Mouse (Mus musculus): Measurements from ENCODE around the gene Gpc4.
A peak's percentile ranks its signal among the peaks of the same experiment; 100 is the strongest.

Gene Gpc4

DNA sequence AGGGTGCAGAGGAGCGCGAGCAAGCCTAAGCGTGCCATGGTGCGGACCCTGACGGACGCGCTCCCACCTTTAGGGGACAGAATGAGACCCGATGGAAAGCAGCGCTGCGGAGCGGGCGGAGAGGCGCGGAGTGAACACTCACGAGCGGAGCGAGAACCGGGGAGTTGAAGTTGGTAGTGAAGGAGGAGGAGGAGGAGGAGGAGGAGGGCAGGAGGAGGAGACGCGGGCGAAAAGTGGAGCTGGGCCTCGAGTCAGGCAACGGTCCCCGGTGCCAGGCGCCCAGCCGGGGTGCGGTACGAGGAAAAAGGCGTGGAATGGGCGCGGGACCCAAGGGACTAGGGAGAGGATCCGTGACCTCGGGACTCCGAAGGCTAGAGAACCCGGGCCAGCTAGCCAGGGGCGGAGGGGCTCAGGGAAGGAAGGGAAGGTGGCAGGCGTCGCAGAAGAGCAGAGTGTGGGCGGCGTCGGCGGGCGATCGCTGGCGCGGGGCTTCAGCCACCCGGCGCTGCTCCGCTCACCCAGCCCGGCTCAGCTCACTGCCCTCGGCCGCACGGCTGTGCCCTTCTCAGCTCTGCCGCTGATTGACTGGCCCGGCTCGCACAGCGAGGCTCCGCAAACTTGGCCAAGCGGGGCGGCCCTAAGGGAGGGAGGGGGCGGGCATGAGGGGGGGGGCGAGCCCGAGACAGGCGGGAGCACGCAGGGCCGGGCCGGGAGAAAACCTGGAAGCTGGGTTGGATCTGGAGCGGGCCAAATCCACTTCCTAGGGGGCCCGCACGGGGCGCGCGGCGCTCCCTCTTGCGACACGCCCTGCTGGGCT is at the start of gene Gpc4:
Gene Gpc4 (minus strand): TSS at position 515 of the 817 bp plus-strand sequence.
- peak; percentile 73 for DNase-seq

- DNase-seq = no peak
These were observed 47.8 kb upstream of the Gpc4 start for GRCm38 (mm10) chrX:52212846-52213245.

DNA sequence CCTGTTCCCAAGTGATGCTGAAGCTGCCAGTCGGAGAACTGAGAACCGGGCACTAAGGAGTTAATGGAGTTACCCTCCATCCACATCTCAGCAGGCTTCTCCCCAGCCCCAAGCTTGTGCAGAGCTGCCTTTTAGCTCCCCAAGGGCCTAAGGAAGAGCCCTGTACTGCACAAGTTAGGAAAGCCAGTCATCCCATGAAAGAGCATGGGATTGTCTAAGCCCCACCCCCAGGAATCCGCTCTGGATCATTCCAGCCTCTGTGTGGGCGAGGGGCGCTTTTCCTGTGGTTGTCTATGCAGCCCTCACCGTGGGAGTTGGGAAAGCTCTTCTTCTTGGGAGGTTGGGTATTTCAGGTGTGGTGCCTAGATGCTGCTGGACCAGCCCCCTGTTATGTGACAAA is 34.8 kb upstream of the Gpc4 start:
- DNase-seq = no peak

- DNase-seq = peak; percentile 19
These were observed 28.4 kb upstream of the Gpc4 start for GRCm38 (mm10) chrX:52193311-52193968.

GRCm38 (mm10) chrX:52189094-52189493 is 24.0 kb upstream of the Gpc4 start:
- no peak for DNase-seq

GRCm38 (mm10) chrX:52183551-52184442 is 18.7 kb upstream of the Gpc4 start:
- DNase-seq = no peak

DNA sequence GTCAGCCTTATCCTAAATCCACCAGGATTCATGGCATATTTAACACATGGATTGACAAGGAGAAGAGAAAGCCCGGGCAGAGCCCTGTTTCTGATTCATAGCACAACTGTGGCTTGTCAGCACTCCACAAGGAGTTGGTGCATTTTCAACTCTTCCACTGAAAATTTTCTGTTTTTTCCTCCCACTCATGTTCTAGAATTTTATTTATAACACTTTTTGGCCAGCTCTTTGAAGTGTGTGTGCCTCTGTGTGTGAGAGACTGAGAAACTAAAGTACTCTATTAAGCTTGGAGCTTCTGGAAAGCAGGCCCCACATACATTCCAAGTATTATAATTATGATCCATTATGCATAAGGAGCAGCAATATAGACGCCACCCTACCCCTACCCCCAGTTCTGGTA is 16.3 kb upstream of the Gpc4 start:
- DNase-seq = no peak

GRCm38 (mm10) chrX:52177067-52177466 is 12.0 kb upstream of the Gpc4 start:
- DNase-seq = no peak

GRCm38 (mm10) chrX:52167519-52168244 is 2.6 kb upstream of the Gpc4 start:
- DNase-seq = no peak

DNA sequence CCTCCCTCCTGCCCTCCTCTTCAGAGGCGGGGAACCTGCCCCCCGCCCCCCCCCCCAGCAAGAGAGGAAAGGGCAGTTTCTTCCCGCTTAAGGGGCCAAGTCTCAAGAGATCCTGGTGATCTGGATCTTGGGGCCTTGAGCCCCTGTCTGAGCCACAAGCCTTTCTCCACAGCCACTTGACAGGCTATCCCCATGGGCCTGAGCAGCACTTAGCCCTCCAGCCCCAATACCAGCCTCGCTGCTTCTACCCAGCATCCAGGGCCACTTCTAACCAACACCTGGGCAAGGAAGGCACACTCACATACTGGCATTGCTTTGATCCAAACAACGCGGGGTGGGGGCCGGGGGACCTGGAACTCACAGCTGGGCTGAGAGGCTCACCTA is 495 bp upstream of the Gpc4 start:
- no peak for DNase-seq

- DNase-seq = peak; percentile 5
These were observed 816 bp downstream of the Gpc4 start for GRCm38 (mm10) chrX:52164134-52164737.

DNA sequence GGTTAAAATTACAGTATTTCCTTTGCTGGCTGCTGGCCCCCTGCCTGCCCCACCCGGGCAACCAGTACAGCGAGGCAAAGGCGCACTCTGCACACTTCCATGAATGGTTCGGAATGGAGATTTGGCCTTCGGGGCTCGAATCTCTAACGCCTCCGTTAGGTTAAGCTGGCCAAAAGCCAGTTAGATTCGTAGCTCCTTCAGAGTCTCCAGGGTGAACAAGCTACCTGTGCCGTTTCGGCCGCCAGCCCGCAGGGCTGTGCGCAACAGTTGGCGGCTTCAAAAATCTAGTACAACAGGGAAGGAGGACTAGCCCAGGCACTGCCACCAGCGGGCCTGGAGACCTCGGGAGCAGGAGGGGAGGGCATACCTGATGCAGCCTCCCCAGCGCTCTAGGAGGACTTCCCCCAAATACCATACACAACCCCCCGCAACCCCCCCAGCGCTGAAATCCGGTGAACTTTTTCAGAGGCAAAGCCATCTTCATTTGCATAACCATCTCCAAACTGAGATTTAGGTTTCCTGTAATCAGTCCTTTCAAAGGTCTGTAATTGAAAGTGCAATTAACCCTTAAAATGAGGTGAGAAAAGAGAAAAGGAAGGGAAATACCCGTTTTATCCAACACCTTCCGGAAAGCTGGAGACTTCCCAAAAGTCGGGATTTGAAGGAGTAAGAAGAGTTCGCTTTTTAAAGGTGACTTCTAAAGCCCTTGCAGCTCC is 1.5 kb downstream of the Gpc4 start:
- DNase-seq = peak; percentile 6

DNA sequence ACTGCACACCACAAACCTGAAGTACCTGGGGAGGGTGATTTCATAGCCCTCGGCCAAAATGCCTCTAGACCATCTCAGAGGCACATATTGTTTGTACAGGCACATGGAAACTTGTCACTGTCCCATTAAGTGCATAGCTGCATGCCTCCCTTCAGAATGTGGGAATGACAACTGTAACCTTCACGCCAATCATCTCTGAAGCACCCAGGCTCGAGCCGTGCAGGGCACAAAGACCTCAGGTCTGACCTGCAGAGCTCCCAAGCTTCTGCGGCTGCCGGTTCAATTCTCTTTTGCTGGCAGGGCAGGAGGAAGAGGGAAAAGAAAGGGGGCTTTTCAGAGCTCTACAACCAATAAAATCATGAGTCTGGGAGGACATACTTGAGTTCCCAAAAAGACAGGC is 2.3 kb downstream of the Gpc4 start:
- DNase-seq = no peak

DNA sequence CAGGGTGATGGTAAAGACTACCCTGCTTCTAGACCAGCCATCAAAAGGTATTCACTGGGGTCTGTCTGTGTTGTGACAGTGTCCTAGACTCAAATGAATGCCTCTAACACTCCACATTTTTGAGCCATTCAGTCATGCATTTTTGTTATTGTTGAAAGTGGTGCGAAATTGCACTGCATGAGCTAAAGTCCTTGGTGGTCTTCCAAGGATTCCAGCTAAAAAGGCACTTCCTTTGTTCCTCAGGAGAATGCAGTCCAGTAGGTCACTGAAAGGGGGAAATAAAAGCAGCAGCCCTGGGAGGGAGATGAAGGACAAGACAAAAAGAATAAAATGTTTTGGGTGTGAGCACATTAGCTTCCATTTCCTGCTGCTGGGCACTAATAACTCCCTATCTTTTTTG is 2.8 kb downstream of the Gpc4 start:
- no peak for DNase-seq

DNA sequence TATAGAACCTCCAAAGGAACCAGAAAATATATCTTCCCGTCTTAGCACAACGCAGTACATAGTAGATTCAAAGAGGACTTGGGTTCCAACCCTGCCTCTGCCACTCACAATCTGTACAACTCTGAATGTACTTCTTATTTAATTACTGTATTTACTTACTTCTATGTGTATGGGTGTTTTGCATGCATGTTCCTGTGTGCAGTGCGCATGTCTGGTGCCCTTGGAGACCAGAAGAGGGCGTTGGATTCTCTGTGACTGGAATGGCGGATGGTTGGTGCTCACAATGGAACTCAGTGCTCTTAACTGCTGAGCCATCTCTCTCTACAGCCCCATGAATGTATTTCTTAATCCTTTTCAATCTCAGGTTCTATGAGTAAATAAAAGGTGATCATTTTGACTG is 5.4 kb downstream of the Gpc4 start:
- DNase-seq = no peak

- no peak for DNase-seq
These were observed 9.6 kb downstream of the Gpc4 start for GRCm38 (mm10) chrX:52155408-52155953.

GRCm38 (mm10) chrX:52154821-52155220 is 10.2 kb downstream of the Gpc4 start:
- DNase-seq = no peak

GRCm38 (mm10) chrX:52153451-52153850 is 11.6 kb downstream of the Gpc4 start:
- DNase-seq = no peak

DNA sequence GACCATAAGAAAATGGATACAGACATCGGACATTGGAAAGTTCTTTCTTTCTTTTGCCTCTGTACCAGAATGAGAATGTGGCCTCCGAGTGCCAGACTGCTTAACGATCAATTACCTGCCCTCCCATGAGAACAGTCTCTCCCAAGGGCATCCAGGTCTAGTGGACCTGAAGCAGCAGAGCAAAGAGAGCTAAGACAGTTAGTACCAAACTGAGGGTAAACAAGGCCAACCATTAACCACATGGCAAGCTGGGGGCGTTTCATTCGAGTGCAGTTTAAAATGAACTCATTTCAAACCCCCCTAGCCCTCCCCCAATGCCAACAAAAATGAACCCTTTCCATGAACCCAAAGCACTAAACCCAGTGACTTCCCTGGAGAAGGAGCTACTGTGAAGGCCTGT is 12.1 kb downstream of the Gpc4 start:
- no peak for DNase-seq

DNA sequence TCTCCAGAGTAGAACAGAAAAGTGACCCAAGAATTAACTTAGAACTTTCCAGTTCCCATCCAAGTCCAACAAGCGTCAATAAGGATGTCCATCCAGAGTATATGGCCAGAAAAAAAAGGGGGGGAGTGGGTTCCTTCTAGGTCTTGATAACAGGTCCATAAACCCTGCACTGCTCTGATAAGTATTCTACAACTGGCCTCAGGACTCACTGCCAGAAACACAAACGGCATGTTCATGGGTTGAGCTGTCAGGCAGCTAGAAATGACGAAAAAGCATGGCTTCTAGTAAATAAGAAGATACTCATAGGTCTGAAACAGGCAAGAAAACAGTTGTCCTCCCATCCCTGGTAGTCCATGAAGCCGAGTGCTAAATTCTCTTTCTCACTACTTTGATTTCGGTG is 13.5 kb downstream of the Gpc4 start:
- DNase-seq = no peak

DNA sequence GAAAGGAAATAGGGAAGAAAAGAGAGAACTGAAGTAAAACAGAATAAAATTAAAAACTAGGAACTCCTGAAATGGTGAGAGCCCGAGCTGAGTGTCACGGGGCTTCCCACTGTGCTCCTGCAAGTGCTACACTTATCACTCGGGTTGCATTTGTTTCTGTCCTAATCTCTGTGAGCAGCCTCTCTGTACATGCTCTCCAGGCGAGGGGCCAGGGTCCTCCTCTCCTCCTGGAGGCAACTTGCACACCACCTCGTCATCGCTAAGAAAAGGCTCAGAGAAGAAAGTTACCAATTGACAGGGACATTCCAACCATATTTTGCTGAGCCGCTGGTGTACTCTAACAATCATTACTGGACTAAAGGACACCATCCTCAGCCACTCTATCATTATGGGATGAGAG is 14.0 kb downstream of the Gpc4 start:
- no peak for DNase-seq

Measured in lung, postnatal 14 days (tissue).